Mouse (Mus musculus) CD4-positive, CD25-positive, alpha-beta regulatory T cell, adult 9 weeks (primary cell): ENCODE results near the gene Smco3. TPM values are rescaled to one million over a fixed set of nuclear protein-coding genes. Genes with fewer than 3 reads are reported as not detected.

ENCODE experiments used
- polyA plus RNA-seq: library from polyadenylated mRNA; unstranded; fragments of 100-300 nt; shearing (Covaris generic); gene quantifications from one replicate; pipeline ENCODE4 v1.2.1, GENCODE M21; 2017

The Smco3 gene
- polyA plus RNA-seq, result not detected

DNA sequence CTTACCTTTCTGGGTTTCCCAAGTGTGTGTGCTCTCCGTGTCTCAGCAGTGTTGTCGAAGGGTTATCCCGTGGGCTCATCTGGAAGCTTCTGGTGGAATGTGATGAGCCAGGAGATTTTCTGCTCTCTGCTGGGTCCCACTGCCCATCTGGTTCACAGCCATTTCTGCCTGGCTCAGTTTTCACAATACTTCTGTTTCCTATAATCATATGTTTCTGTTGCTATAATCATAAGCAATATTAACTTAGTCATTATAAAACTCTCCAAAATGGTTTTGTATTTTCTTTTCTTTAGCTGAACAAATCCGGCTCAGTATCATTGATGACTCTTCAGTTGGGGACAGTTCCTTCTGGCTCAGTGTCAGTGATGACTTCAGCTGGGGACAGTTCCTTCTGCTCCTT is at the start of gene Smco3:
Gene Smco3, minus strand, starts transcription at position 101 of the 400 bp plus-strand sequence.

DNA sequence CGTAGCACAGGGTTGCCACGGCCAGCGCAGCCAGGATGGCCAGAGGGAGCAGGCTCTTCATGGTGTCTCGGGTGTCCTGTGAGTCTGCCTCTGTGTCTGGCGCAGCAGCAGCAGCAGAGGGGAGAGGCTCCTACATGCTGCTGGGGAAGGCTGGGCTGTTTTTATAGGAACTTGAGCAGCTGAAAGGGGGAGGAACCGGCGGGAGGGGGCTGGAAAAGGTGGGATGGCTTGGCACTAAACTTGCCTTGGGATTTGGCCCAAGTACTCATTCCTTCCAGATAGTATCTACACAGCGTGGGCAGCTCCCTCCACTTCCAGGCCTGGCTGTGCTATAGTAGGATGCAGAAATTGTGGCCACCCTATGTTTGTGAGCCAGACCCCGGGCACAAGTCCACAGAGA is 40.4 kb upstream of the Smco3 start, which contains the start of gene Mgp:
Gene Mgp, minus strand, starts transcription at position 154 of the 400 bp plus-strand sequence.

DNA sequence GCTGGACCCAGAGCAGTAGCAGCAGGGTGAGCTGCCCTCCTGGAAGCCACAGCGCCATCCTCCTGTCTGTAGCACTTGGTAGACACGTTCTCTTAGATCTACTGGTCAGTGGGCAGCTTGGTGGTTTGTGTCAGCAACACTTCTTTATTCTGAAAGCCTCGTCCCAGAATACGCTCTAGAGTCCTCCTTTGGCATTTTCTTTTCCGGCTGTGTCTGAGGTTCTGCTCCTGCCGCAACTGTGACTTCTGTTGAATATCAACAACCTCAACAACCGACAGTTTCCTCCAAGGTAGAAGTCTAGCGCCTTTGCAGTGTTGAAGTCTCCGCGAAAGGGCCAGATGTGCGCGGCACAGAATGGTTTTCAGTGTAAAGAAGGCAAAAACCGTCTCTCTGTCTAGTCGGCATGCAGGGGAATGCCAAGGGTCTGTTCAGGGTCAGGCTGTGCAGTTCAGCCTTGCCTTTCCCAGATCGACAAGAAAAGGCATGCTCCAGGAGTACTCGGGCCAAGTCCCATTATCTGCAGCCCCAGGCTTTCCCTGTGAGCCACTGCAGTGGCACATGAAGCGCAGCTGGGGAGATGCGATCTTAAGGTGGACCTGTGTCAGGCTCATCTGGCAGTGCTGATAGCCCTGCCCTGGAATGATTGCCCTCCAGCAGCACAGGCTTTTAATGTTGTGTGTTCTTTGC is 22.1 kb upstream of the Smco3 start, which contains the start of gene Art4:
Gene Art4, minus strand, starts transcription at position 548 of the 687 bp plus-strand sequence.

DNA sequence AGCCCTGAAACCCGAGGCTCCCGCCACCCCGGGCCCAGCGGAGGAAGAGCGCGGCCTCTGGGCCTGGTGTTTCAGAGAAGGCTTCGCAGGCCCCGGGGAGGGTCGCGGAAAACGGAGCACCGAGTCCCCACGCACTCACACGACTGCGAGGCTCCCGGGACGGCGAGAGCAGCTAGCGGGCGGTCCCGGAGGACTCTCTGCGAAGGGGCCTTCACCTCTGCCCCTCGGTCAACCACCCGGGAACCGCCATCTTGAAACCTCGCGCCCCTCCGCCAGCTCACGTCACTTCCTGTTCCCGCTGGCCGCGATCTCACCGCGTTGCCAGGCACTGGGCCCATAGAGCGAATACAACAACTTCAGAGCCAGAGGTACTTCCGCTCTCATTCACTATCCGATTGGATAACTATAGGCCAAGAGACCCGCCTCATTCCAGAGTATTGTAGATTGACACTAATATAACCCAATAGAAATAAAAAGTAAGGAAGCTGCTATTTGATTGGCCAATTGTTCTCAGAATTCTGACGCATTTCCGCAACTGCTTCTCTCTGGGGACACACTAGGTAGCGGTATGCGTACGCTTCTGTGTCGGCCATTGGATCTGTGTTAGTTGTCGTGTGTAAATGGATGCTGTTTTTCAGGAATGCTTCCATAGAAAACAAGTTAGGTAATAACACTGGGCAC is 7.2 kb downstream of the Smco3 start, which contains the start of gene Wbp11:
Gene Wbp11, minus strand, starts transcription at position 353 of the 681 bp plus-strand sequence.

DNA sequence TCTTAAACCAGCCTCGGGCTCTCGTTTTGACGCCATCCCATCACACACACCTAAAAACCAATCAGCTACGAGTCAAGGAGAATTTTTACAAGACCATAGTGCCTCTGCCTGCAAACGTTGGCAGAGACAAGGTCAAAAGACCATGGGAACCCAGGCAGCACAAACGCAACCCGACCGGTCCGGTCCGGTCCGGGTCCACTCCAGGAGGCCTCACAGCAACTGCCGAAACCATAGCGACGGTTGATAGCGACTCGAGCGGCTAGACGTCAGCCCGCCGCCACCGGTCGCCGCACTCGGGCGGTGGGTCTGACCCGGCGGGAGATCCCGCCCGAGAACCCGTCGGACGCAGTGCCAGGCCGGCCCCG is 7.8 kb downstream of the Smco3 start, which contains the start of gene BC049715:
Gene BC049715, plus strand, starts transcription at position 111 of the 365 bp plus-strand sequence.

DNA sequence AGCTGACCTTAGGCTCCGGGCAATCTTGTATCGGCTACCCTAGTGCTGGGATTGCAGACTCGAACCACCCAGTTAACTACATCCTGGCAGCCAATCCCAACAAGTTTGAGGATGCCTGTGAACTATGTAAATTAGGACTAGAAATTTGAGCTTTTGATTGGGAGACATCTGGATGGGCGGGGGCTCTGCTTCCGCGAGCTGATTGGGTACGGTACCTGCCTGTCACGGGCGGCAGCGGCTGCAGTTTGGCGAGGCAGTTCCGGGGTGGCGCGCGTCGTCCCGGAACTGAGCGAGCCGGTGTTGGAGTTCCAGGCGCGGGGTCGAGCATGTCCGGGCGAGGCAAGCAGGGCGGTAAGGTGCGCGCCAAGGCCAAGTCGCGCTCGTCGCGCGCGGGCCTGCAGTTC is 27.2 kb downstream of the Smco3 start, which contains the start of gene H2afj:
Gene H2afj, plus strand, starts transcription at position 231 of the 404 bp plus-strand sequence.

GRCm38 (mm10) chr6:136803739-136804633 is 31.3 kb downstream of the Smco3 start, which contains the start of gene Hist4h4:
Gene Hist4h4, minus strand, starts transcription at chr6:136804415.

GRCm38 (mm10) chr6:136781377-136781986 is 53.8 kb downstream of the Smco3 start, which contains the start of gene Gucy2c:
Gene Gucy2c, minus strand, starts transcription at chr6:136781765.

Other genes with a start within 250 kb of the Smco3 start
- 0.89 TPM for gene Plbd1, start 173.5 kb downstream of the Smco3 start, polyA plus RNA-seq
- gene Gucy2c, start 53.7 kb downstream of the Smco3 start, polyA plus RNA-seq, result not detected
- gene Hist4h4, start 31.0 kb downstream of the Smco3 start, polyA plus RNA-seq, result 1.1 TPM
- gene H2afj, start 27.2 kb downstream of the Smco3 start, polyA plus RNA-seq, result 28.6 TPM
- gene BC049715, start 7.8 kb downstream of the Smco3 start, polyA plus RNA-seq, result 3.0 TPM
- 116 TPM for gene Wbp11, start 7.2 kb downstream of the Smco3 start, polyA plus RNA-seq
- gene Art4, start 22.3 kb upstream of the Smco3 start, polyA plus RNA-seq, result 4.0 TPM
- not detected for gene Mgp, start 40.4 kb upstream of the Smco3 start, polyA plus RNA-seq
- 3.7 TPM for gene Erp27, start 86.7 kb upstream of the Smco3 start, polyA plus RNA-seq
- gene Pde6h, start 88.4 kb upstream of the Smco3 start, polyA plus RNA-seq, result 0.30 TPM
- gene Arhgdib, start 106.4 kb upstream of the Smco3 start, polyA plus RNA-seq, result 2,675 TPM